Mouse (Mus musculus) spleen, adult 2 months (tissue): Measurements from ENCODE around the gene Hdac7. TPM values are rescaled to one million over a fixed set of nuclear protein-coding genes. Genes with fewer than 3 reads are reported as not detected.
A peak's percentile ranks its signal among the peaks of the same experiment; 100 is the strongest.

Experiments used
- DNase-seq, 2 experiments: peaks; one replicate each; pipeline versions ENCODE4 v3.0.0 to v3.0.0-alpha.2; 2012 to 2021; ENCODE audit warnings: low spot score in 2 of 2, low read depth in 1 of 2
- H3K27ac ChIP-seq: fragments of 200-500 bp; 2 replicates; pipeline ENCODE4 v1.5.1; 2012; ENCODE audit warnings: low read length, inconsistent platforms; ENCODE audit not compliant: insufficient read depth
- H3K27me3 ChIP-seq: fragments of 200-500 bp; 2 replicates; pipeline ENCODE4 v1.6.1; 2012; ENCODE audit warnings: mild to moderate bottlenecking, moderate library complexity, low read length, inconsistent platforms; ENCODE audit not compliant: control insufficient read depth, insufficient read depth
- H3K36me3 ChIP-seq: fragments of 200-500 bp; 2 replicates; pipeline ENCODE4 v1.6.1; 2012; ENCODE audit warnings: mild to moderate bottlenecking, low read length, inconsistent platforms; ENCODE audit not compliant: control insufficient read depth, insufficient read depth
- H3K4me1 ChIP-seq: fragments of 200-500 bp; 2 replicates; pipeline ENCODE4 v1.6.1; 2011; ENCODE audit warnings: inconsistent platforms; ENCODE audit not compliant: control insufficient read depth, insufficient read depth, insufficient read length
- H3K4me3 ChIP-seq: fragments of 200-500 bp; 2 replicates; pipeline ENCODE4 v1.5.1; 2011; ENCODE audit warnings: mild to moderate bottlenecking, inconsistent platforms; ENCODE audit not compliant: insufficient read depth, insufficient read length; ENCODE audit errors: extremely low read depth
- CTCF ChIP-seq: fragments of 200-500 bp; IDR thresholded peaks from 2 replicates; pipeline ENCODE4 v1.5.1; 2011; ENCODE audit warnings: mild to moderate bottlenecking, inconsistent platforms; ENCODE audit not compliant: insufficient read depth, insufficient read length, insufficient replicate concordance; ENCODE audit errors: extremely low read depth
- POLR2A ChIP-seq: fragments of 200-500 bp; IDR thresholded peaks from 2 replicates; pipeline ENCODE4 v1.6.1; 2011; ENCODE audit warnings: low read depth, low read length, inconsistent platforms
- WGBS: fragments of 180-500 bp; shearing (Covaris S2); methylation state at CpG from one replicate; pipeline ENCODE4 v1.1.7; 2018; 5-methylcytosine and 5-hydroxymethylcytosine counted together
- polyA plus RNA-seq: library from polyadenylated mRNA; depleted of rRNA; stranded (reverse); fragments of >200 nt; gene quantifications from 2 replicates; pipeline ENCODE4 v1.2.3, GENCODE M21; 2012

Hdac7 gene
- polyA plus RNA-seq, 1 experiment = 104 TPM

GRCm38 (mm10) chr15:97809942-97810341 lies 34.4 kb downstream of the Hdac7 start:
- Histone ChIP-seq H3K27me3 (no peaks in the 10 kb centered on the region), H3K4me1 (peaks cover 6% of the 10 kb centered on the region; the same call in 1 of the 2 replicates), H3K4me3 (no peak overlapping the region), H3K27ac (no peak overlapping the region), H3K36me3 (peaks cover 40% of the 10 kb centered on the region)
- peak in 1 of 2 experiments; percentile 37 for DNase-seq
- 88% methylated on average over 5 of the region's 5 CpGs for WGBS
- TF ChIP-seq POLR2A (no peak), CTCF (peak; percentile 55; the same call in 1 of the 2 replicates)

- 90% methylated on average over 14 of the region's 14 CpGs for WGBS
Observed at GRCm38 (mm10) chr15:97809206-97809605, 35.1 kb downstream of the Hdac7 start.

GRCm38 (mm10) chr15:97808532-97808931 lies 35.8 kb downstream of the Hdac7 start:
- 93% methylated on average over 14 of the region's 14 CpGs for WGBS
- DNase-seq = no peak
- H3K4me1 ChIP-seq = peaks cover 2% of the 10 kb centered on the region; the same call in 1 of the 2 replicates

More at GRCm38 (mm10) chr15:97809206-97809605, 35.1 kb downstream of the Hdac7 start:
- no peaks in the 10 kb centered on the region for H3K27me3 ChIP-seq
- H3K4me1 ChIP-seq = peaks cover 6% of the 10 kb centered on the region; the same call in 1 of the 2 replicates
- peaks cover 43% of the 10 kb centered on the region for H3K36me3 ChIP-seq
- no peak for TF ChIP-seq POLR2A
- TF ChIP-seq CTCF = no peak
- H3K4me3 ChIP-seq = no peak overlapping the region
- DNase-seq = no peak
- H3K27ac ChIP-seq = no peak overlapping the region

GRCm38 (mm10) chr15:97807867-97808266 lies 36.4 kb downstream of the Hdac7 start:
- Histone ChIP-seq H3K27me3 (no peaks in the 10 kb centered on the region), H3K4me1 (no peaks in the 10 kb centered on the region), H3K27ac (no peak overlapping the region), H3K36me3 (peaks cover 43% of the 10 kb centered on the region), H3K4me3 (no peak overlapping the region)
- no peak for TF ChIP-seq POLR2A
- TF ChIP-seq CTCF = no peak
- WGBS = 91% methylated on average over 12 of the region's 12 CpGs
- no peak for DNase-seq

More at GRCm38 (mm10) chr15:97808532-97808931, 35.8 kb downstream of the Hdac7 start:
- no peak overlapping the region for H3K4me3 ChIP-seq
- no peak overlapping the region for H3K27ac ChIP-seq
- H3K27me3 ChIP-seq = no peaks in the 10 kb centered on the region
- H3K36me3 ChIP-seq = peaks cover 43% of the 10 kb centered on the region
- TF ChIP-seq CTCF = no peak
- no peak for TF ChIP-seq POLR2A

- H3K27me3 ChIP-seq = no peaks in the 10 kb centered on the region
- no peaks in the 10 kb centered on the region for H3K4me1 ChIP-seq
- H3K27ac ChIP-seq = no peak overlapping the region
- no peak for DNase-seq
- WGBS = 90% methylated on average over 13 of the region's 13 CpGs
- H3K4me3 ChIP-seq = no peak overlapping the region
- TF ChIP-seq POLR2A = no peak
- no peak for TF ChIP-seq CTCF
- peaks cover 48% of the 10 kb centered on the region for H3K36me3 ChIP-seq
Observed at GRCm38 (mm10) chr15:97802575-97802974, 41.7 kb downstream of the Hdac7 start.

- Histone ChIP-seq H3K4me1 (no peaks in the 10 kb centered on the region), H3K27me3 (no peaks in the 10 kb centered on the region), H3K4me3 (no peak overlapping the region), H3K36me3 (peaks cover 49% of the 10 kb centered on the region), H3K27ac (no peak overlapping the region)
- TF ChIP-seq POLR2A = no peak
- TF ChIP-seq CTCF = no peak
- 84% methylated on average over 7 of the region's 7 CpGs for WGBS
- DNase-seq = no peak
Observed at GRCm38 (mm10) chr15:97801811-97802210, 42.5 kb downstream of the Hdac7 start.

- WGBS = 94% methylated on average over 13 of the region's 13 CpGs
- no peak overlapping the region for H3K4me3 ChIP-seq
- H3K27ac ChIP-seq = no peak overlapping the region
- no peaks in the 10 kb centered on the region for H3K27me3 ChIP-seq
- H3K4me1 ChIP-seq = no peaks in the 10 kb centered on the region
- DNase-seq = no peak
- TF ChIP-seq POLR2A = no peak
- TF ChIP-seq CTCF = no peak
- H3K36me3 ChIP-seq = peaks cover 46% of the 10 kb centered on the region
Observed at GRCm38 (mm10) chr15:97800853-97801252, 43.4 kb downstream of the Hdac7 start.
